Mouse (Mus musculus): ENCODE data around the gene Slc22a23. TPM values are rescaled to one million over a fixed set of nuclear protein-coding genes. Genes with fewer than 3 reads are reported as not detected.

The Slc22a23 gene
- 10.6 and 11.3 TPM in 2 replicates for polyA plus RNA-seq (2012)

DNA sequence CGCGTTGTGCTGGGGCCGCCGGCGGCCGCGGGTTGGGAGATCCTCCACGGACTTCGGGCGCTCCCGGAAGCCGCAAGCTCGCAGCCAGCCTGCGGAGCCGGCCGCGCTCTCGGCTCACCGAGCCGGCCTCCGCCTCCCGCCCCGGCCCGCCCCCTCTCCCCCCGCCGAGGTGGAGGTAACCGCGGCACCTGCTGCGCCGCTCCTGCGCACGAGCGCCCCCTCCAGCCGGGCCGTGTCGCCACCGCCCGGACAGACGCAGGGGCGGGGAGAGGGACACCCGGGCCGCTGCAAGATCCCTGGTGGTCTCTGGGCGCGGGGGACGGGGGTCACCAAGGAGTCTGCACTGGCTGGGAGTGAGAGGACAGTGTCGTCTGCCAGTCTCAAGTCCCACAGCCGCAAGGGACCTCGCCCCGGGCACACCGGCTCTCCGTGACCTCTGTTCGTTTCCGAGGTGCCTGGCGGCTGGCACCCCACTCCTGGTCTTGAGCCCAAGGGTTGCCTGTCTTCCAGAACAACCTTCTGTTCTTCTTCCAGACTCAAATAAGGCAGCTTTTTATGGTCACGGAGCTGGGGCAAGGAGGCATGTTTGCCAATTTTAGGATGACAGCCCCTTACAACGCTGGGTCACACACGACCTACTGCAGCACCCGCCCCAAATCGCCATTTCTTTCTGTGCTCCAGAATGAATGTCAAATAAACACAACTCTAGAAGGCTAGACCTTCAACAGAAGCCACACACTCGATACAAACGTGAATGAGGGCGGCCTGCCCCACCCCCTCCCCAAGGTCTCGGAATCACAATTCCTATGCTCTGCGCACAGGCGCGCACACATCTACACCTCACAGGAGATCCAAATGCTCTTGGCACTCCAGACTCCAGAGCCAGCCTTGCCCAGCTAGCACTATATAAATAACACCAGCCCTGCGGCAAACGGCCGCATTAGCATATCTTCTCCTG lies at the start of gene Slc22a23:
Slc22a23 (minus strand) TSS at position 55 of the 958 bp plus-strand sequence.

DNA sequence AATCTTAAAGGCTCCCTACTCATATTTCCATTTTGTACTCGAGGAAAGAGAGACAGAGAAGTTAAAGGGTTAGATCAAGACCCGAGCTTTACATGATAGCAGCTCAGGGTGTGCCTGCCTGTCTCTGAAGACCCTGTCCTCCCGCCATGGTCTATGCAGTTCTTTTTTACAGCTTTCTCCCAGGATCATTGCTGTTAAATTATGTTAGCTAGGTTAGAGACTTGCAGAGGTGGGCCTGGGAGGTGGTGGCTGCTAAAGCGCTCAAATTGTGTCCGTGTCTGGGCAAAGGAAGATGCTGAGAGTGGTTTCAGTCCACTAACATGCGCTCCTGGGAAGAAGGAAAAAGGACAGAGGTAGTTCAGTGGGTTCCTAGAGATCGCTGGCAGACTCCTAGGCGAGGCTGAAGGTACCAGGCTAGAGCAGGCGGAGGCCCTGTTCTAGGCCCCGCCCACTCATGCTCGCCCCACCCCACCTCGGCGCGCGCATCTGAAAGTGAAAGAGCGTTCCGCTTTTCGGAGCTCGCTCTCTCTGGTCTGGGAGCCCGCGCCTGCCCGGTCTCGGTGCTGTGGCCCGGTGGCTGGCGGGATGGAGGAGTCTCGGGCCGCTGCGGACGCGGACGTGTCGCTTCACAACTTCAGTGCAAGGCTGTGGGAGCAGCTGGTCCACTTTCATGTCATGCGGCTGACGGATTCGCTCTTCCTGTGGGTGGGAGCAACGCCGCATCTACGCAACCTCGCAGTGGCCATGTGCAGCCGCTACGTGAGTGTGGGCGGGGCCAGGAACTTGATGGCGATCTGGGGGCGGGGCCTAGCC lies 182.3 kb downstream of the Slc22a23 start, which contains the start of gene Psmg4:
Psmg4 (plus strand) TSS at position 474 of the 813 bp plus-strand sequence.

DNA sequence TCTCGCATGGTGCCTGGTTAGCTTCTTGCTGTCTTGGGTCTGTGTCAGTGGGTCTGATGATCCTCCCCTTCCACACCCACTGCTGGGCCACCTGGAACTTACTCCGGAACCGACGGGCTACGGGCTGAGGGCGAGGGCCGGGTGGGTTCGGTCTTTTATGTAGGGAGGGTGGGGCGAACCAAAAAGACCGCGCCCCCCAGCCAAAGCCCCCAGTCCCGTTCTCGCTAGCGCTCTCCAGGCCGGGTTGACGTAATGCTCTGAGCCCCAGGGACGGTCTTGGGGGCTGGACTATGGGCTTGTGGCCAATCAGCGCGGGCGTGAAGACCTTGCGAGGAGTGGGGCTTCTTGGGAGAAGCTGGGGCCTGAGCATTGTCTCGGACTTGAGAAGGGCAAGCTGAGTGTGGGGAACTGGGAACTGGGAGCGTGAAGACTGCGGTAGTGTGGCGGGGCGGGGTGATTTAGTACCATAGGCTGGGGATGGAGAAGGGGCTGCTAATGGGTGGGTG lies 214.7 kb downstream of the Slc22a23 start, which contains the start of gene Tubb2b:
Tubb2b (minus strand) TSS at position 241 of the 506 bp plus-strand sequence.

Other genes with a start within 250 kb of the Slc22a23 start
- gene Tubb2b, start 214.7 kb downstream of the Slc22a23 start, polyA plus RNA-seq (2012), result 1.2 and 1.3 TPM in 2 replicates
- gene Psmg4, start 182.2 kb downstream of the Slc22a23 start, polyA plus RNA-seq (2012), result 50.6 and 51.4 TPM in 2 replicates